24 mouse cellular contexts compared by ENCODE assay signal in genomic region chr13:109068258-109069219, GRCm38 (mm10).
A peak's percentile ranks its signal among the peaks of the same experiment; 100 is the strongest.
DNase-seq lines count a peak whose midpoint lies in the region; ATAC-seq and TF ChIP-seq lines count a peak whose summit lies in the region.
"Had no signal": no experiment of that assay in that cellular context is flagged by ENCODE, and none has a peak within 500 bp of the region (broad histone marks: within the 10 kb centered on the region; RNA-seq: fewer than 3 reads in every experiment).

No protein-coding gene starts in this region.

- no peaks in the 10 kb centered on the region for H3K9me3 ChIP-seq in stomach, embryonic 15.5 days
- no peaks in the 10 kb centered on the region for H3K9me3 ChIP-seq in stomach, postnatal 0 days (ENCODE audit: control insufficient read depth, low read length)
- no peaks in the 10 kb centered on the region for H3K9me3 ChIP-seq in kidney, embryonic 15.5 days (replicated peaks)
- H3K9me3 ChIP-seq: embryonic facial prominence, embryonic 13.5 days; forebrain, embryonic 12.5 days; heart, embryonic 10.5 days; hindbrain, embryonic 15.5 days; liver, embryonic 13.5 days; megakaryocyte, embryonic 14.5 days; midbrain, embryonic 13.5 days; neural tube, embryonic 12.5 days had no signal

- H3K27ac ChIP-seq in stomach, embryonic 15.5 days, result no peak overlapping the region
- no peak overlapping the region for H3K27ac ChIP-seq in stomach, postnatal 0 days (replicated peaks)
- no peak overlapping the region for H3K27ac ChIP-seq in kidney, embryonic 15.5 days
- H3K27ac ChIP-seq: embryonic facial prominence, embryonic 13.5 days; forebrain, embryonic 12.5 days; gastrocnemius, adult 2 months; heart, embryonic 10.5 days; hindbrain, embryonic 15.5 days; left cerebral cortex, adult 2 months; liver, embryonic 13.5 days; midbrain, embryonic 13.5 days; neural tube, embryonic 12.5 days had no signal

- no peaks in the 10 kb centered on the region for H3K27me3 ChIP-seq in stomach, embryonic 15.5 days (replicated peaks)
- H3K27me3 ChIP-seq in stomach, postnatal 0 days (ENCODE audit: control insufficient read depth, insufficient read depth, low read length), result no peaks in the 10 kb centered on the region
- H3K27me3 ChIP-seq in kidney, embryonic 15.5 days, result no peaks in the 10 kb centered on the region
- H3K27me3 ChIP-seq: embryonic facial prominence, embryonic 13.5 days; forebrain, embryonic 12.5 days; hindbrain, embryonic 15.5 days; liver, embryonic 13.5 days; midbrain, embryonic 13.5 days; neural tube, embryonic 12.5 days had no signal

- H3K4me3 ChIP-seq in stomach, embryonic 15.5 days (replicated peaks), result no peak overlapping the region
- no peak overlapping the region for H3K4me3 ChIP-seq in stomach, postnatal 0 days (ENCODE audit: low read depth, low read length)
- no peak overlapping the region for H3K4me3 ChIP-seq in kidney, embryonic 15.5 days (replicated peaks)
- H3K4me3 ChIP-seq: embryonic facial prominence, embryonic 13.5 days; erythroblast, embryonic 14.5 days; forebrain, embryonic 12.5 days; gastrocnemius, adult 2 months; heart, embryonic 10.5 days; hindbrain, embryonic 15.5 days; left cerebral cortex, adult 2 months; liver, embryonic 13.5 days; megakaryocyte, embryonic 14.5 days; midbrain, embryonic 13.5 days; neural tube, embryonic 12.5 days had no signal

- no peak for DNase-seq in stomach, postnatal 0 days (ENCODE audit: low spot score)
- peak; percentile 82 for DNase-seq in large intestine, adult 2 months (ENCODE audit: low read depth, low spot score)
- DNase-seq in cerebellum, postnatal 4 days (ENCODE audit: low spot score in 2 of 2), result no peak
- DNase-seq in thymus, adult 18-20 months, result no peak
- no peak for DNase-seq in lung, adult 18-20 months
- DNase-seq: adrenal gland, adult 8-10 months; cerebellum, adult 18-20 months; cerebellum, postnatal 14 days; gastrocnemius, adult 2 months; left cerebral cortex, postnatal 4 days; liver, embryonic 13.5 days; lung, embryonic 14.5 days; lung, postnatal 36 days had no signal

- no peak overlapping the region for H3K9ac ChIP-seq in stomach, embryonic 15.5 days
- H3K9ac ChIP-seq in stomach, postnatal 0 days (ENCODE audit: low read length), result no peak overlapping the region
- H3K9ac ChIP-seq in kidney, embryonic 15.5 days, result no peak overlapping the region
- H3K9ac ChIP-seq: embryonic facial prominence, embryonic 13.5 days; forebrain, embryonic 12.5 days; hindbrain, embryonic 15.5 days; liver, embryonic 13.5 days; lung, embryonic 14.5 days; midbrain, embryonic 13.5 days; neural tube, embryonic 12.5 days had no signal

- WGBS in stomach, embryonic 15.5 days, result 49% methylated on average over 8 of the region's 8 CpGs
- 50% methylated on average over 8 of the region's 8 CpGs for WGBS in stomach, postnatal 0 days
- WGBS in kidney, embryonic 15.5 days, result 34% methylated on average over 8 of the region's 8 CpGs
- 18% methylated on average over 8 of the region's 8 CpGs for WGBS in large intestine, adult 2 months

- 0 out of 2 replicates have a peak, but pooled peaks have one; percentile 35 for ATAC-seq in stomach, embryonic 15.5 days (ENCODE audit: insufficient read depth, low FRiP score, low read depth)
- no peak for ATAC-seq in stomach, postnatal 0 days (ENCODE audit: low FRiP score, low TSS enrichment)
- ATAC-seq in kidney, embryonic 15.5 days (replicated peaks; ENCODE audit: low FRiP score), result 0 out of 2 replicates have a peak, but pooled peaks have one; percentile 40
- ATAC-seq: midbrain, embryonic 13.5 days had no signal

- H3K36me3 ChIP-seq in stomach, embryonic 15.5 days, result no peaks in the 10 kb centered on the region
- H3K36me3 ChIP-seq in stomach, postnatal 0 days (ENCODE audit: control insufficient read depth, insufficient read depth, low read length), result no peaks in the 10 kb centered on the region
- no peaks in the 10 kb centered on the region for H3K36me3 ChIP-seq in kidney, embryonic 15.5 days
- H3K36me3 ChIP-seq: embryonic facial prominence, embryonic 13.5 days; forebrain, embryonic 12.5 days; heart, embryonic 10.5 days; hindbrain, embryonic 15.5 days; liver, embryonic 13.5 days; midbrain, embryonic 13.5 days; neural tube, embryonic 12.5 days had no signal

- H3K4me1 ChIP-seq in stomach, embryonic 15.5 days, result no peaks in the 10 kb centered on the region
- no peaks in the 10 kb centered on the region for H3K4me1 ChIP-seq in stomach, postnatal 0 days (replicated peaks; ENCODE audit: control insufficient read depth, insufficient read depth)
- H3K4me1 ChIP-seq in kidney, embryonic 15.5 days, result peaks cover 8% of the 10 kb centered on the region; the same call in 1 of the 2 replicates
- H3K4me1 ChIP-seq: embryonic facial prominence, embryonic 13.5 days; heart, embryonic 10.5 days; hindbrain, embryonic 15.5 days; liver, embryonic 13.5 days; neural tube, embryonic 12.5 days had no signal

- H3K4me2 ChIP-seq in stomach, embryonic 15.5 days, result no peak overlapping the region
- H3K4me2 ChIP-seq in stomach, postnatal 0 days (replicated peaks; ENCODE audit: low read depth), result no peak overlapping the region
- no peak overlapping the region for H3K4me2 ChIP-seq in kidney, embryonic 15.5 days
- H3K4me2 ChIP-seq: embryonic facial prominence, embryonic 13.5 days; forebrain, embryonic 12.5 days; hindbrain, embryonic 15.5 days; liver, embryonic 13.5 days; lung, embryonic 14.5 days; midbrain, embryonic 13.5 days; neural tube, embryonic 12.5 days had no signal

- no peak for TF ChIP-seq EP300 in stomach, postnatal 0 days (optimal IDR thresholded peaks at IDR 0.05)

- no peak for TF ChIP-seq CTCF in stomach, postnatal 0 days (IDR thresholded peaks at IDR 0.05; ENCODE audit: low read depth)
